Mouse (Mus musculus) layer of hippocampus, postnatal 14 days (tissue): ENCODE measurements at regions not wholly inside any gene's neighbourhood (a gene's known extent, or its start where the extent isn't known, plus 50 kb on each side); places are given as distances from the start of the nearest gene placed in this dataset.
A peak's percentile ranks its signal among the peaks of the same experiment; 100 is the strongest.

Source experiments
- DNase-seq, 2 experiments: peaks; one replicate each; pipeline ENCODE4 v3.0.0; 2021 to 2022; ENCODE audit warnings: low spot score in 2 of 2, mixed read lengths in 1 of 2

DNA sequence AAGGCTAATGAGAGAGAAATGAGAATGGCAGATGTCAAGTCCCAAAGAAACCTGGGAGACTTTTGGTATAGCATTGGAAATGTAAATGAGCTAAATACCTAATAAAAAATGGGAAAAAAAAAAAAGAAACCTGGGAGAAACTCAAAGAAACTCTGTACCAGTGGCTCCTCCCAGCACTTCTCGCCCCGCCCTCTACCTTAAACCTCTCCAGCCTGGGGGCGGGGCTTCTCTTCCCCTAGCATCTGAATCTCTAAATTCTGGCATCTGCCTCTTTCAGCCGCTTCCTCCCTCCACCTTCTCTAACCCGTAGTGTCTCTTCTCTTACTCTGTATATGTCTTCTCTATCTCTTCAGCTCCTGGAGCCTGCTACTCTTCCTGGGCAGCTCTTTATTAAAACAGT lies 53.2 kb downstream of the Gpr6 start:
- DNase-seq, result no peak

DNA sequence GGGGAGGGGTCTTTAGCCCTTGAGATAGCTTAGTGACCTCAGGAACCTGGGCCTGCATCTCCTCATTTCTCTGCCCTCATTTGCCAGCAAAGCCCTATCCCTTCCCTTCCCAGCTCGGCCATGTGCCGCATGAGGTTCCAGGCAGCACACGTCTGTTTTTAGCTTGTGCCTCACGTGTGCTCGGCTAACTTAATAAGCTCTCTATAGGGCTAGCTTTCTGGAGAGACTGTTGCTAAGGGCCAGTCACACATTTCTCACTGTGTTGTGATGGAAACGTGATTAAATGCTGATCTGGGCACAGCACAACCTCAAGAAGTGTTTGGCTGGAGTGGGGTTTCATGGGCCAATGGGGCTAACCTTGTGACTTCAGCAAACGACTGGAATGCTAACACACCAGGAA lies 55.5 kb downstream of the Gpr6 start:
- no peak for DNase-seq

GRCm38 (mm10) chr10:41015654-41016053 lies 56.4 kb downstream of the Gpr6 start:
- peak; percentile 61 to 71 for DNase-seq

DNA sequence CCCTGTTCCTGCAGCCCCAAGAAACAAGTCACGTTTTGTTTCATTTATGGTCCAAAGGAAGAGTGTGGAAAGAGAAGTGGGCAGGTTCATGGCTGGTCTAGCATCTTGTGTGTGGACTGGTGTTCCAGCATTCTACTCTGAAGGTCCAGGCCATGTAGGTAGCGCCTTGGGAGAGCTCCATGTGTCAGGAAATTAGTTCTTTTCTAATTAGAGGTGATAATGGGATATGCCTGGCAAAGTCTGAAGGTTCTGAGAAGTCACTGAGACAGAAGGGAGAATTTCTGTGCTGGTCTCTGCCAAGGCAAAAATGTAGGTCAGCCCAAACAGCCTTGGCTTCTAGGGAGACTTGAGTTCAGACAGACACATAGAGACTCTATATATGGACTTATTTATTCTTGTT lies 61.5 kb downstream of the Gpr6 start:
- no peak for DNase-seq

- no peak for DNase-seq
These were observed 64.2 kb downstream of the Gpr6 start for GRCm38 (mm10) chr10:41007866-41008265.

DNA sequence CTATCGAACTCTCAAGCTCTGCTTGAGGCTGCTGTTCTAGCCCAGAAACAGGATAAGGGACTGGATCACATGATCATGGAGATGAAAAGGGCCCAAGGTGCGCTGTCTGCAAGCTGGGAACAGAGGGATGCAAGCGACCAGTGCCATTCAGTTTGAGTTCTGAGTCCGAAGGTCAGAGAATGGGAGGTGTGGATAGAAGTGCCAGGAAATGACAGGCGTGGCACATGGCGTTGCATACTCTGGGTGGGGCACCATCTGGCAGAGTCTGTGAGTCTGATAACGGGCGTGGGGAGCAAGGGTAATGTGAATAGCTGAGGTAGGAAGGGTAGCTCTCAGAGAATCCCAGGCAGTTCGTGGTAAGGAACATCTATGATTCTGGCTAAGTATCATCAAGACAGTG lies 65.5 kb downstream of the Gpr6 start:
- DNase-seq, result no peak

DNA sequence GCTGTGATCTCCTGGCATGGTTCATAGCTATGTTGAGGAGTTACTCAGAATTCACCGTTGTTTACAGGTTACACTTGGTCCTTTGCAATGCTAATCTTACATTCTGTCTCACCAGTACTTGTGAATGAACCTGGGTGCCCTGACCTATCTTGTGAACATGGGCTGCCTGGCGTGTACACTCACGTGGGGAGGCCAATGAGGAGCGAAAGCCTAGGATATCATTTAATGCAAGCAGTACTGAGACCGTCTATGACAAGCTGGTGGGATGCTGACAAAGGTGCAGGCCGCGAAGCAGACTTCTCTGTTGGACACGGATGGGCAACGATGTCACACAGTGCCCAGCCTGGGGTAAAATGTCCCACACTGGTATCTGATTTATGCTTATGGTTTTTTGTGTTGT lies 66.3 kb downstream of the Gpr6 start:
- no peak for DNase-seq

GRCm38 (mm10) chr10:41004753-41005152 lies 67.3 kb downstream of the Gpr6 start:
- DNase-seq, result no peak

- peak; percentile 67 to 86 for DNase-seq
These were observed 67.9 kb downstream of the Gpr6 start for GRCm38 (mm10) chr10:41004044-41004689.

DNA sequence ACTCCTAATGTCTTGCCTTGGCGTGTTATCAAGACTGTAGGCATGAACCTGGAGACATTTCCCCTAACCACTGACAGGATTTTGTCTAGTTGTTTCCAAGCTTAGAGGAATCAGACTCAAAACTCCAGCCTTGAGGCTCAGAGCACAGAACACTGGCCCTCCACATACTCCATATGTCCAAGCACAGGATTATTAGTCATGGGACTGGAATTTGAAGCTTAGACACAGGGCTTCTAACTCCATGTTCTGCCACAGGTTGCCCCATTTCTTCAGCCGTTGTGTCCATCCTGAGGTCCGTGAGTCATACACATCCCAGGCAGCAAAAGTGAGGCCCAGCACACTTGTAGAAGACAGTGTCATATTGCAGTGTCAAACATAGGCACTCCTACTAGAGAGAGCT lies 68.9 kb downstream of the Gpr6 start:
- DNase-seq, result no peak

DNA sequence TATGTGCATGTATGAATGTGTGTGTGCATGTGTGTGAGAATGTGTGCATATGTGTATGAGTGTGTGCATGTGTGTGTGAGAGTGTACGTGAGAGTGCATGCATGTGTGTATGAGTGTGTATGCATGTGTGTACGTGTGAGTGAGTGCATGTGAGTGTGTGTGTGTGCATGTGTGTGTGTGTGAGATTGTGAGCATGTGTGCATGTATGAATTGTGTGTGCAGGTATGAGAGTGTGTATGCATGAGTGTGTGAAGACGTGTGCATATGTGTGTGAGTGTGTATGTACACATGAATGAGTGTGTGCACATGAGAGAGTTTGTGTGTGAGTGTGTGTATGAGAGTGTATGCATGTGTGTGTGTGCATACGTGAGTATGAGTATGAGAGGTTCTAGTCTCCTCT lies 71.1 kb downstream of the Gpr6 start:
- DNase-seq, result no peak

GRCm38 (mm10) chr10:40999486-40999885 lies 72.6 kb downstream of the Gpr6 start:
- no peak for DNase-seq

- no peak for DNase-seq
These were observed 73.3 kb downstream of the Gpr6 start for GRCm38 (mm10) chr10:40998799-40999198.

GRCm38 (mm10) chr10:40998330-40998729 lies 73.8 kb downstream of the Gpr6 start:
- DNase-seq, result peak; percentile 70 to 86

GRCm38 (mm10) chr10:40997606-40998005 lies 74.5 kb downstream of the Gpr6 start:
- DNase-seq, result no peak
